Mouse (Mus musculus) kidney, postnatal 36 days (tissue): ENCODE results near the gene Dop1a.

Experiments used
- DNase-seq, 2 experiments: peaks; one replicate each; pipeline ENCODE4 v3.0.0; 2021 to 2022; ENCODE audit warnings: mixed read lengths in 2 of 2

Dop1a gene

DNA sequence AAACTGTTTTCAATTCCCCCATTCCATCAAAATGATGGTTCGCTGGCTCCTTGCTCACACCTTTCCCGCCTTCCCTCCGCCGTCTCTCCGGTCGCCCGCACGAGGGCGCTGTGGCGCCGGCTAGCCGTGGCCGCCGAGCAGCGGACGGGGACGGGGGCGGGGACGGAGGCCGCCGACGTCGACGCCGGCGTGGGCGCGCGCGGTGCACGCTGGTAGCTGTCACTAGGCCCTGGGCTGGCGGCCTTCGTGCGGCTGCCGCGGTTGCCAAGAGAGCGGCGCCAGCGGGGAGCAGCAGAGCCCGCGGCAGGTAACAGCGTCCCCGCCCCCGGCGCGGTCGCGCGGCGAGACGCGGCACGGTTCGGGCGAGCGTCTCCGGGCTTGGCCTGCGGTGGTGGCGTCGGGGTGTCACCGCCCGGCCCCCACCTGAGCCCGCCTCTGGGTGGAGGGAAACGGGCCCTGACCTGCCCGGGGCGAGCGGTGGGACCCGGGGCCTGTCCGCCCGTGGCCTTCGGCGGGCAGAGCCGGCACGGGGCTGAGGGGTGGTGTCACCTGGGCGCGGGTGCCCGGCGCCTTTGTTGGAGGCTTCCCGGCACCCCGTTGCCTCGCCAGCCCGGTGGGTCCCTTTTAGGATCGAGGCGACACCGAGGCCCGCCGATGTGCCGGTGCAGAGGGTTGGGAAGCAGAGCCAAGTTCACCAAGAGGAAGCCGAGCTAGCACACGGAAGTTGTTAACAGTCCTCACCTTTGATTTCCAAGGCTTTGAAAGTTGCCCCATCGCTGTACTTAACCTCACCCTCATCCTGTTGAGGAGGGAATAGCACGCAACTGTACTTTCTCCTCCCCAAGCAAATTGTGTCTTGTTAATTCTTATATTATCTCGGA, at the start of gene Dop1a:
TSS of gene Dop1a (plus strand) at position 165 of the 881 bp plus-strand sequence.
- DNase-seq = peak; percentile 90 to 96

DNA sequence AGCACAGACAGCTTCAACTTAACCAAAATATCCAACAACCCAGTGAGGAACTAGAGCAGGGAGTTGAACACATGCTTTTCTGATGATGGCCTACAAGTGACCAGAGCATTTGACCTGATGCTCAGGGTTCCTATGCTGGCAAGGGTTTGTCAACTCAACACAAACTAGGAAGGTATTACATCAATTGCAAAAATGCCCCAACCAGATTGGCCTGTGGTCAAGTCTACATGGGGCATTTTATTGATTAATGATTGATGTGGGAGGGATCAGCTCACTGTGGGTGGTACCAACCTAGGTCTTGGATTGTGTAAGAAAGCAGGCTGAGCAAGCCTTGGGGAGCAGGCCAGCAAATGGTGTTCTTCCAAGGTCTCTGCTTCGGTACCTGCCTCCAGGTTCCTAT, 49.0 kb upstream of the Dop1a start:
- DNase-seq = no peak

DNA sequence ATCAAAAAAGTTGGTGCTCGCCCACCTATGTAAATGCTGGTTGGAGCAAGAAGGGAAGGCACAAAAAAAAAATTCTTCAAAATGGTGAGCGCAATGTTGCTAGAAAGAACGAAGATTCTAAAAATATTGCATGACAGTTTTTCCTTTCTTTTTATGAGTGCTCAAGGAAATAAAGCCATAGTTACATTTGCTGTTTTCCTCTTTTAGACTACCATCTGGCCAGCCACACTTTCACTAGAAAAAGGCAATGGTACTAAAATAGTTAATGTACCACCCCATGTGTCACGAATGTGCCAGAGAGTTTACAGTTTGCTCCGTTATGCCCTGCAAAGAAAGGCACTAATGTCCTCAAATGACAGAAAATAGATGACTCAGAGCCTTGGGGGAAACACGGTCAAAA, 47.6 kb upstream of the Dop1a start:
- DNase-seq = no peak

DNA sequence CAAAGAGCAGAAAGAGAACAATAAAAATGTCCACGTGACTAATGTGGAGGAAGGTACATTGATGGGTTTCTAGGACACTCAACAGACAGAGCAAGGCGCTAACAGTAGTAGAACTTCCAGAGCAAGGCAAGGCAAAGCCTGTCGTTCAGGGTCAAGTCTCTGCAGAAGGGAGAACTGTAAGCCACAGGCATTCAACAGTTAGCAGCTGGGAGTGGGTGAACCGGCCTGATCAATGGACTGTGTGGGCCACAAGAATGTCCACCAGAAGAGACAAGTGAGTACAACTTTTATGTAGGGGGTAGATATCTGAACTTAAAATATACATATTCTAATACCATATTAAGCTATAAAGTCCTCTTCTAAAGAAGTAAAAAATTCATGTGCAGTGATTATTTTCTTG, 43.6 kb upstream of the Dop1a start:
- no peak for DNase-seq

DNA sequence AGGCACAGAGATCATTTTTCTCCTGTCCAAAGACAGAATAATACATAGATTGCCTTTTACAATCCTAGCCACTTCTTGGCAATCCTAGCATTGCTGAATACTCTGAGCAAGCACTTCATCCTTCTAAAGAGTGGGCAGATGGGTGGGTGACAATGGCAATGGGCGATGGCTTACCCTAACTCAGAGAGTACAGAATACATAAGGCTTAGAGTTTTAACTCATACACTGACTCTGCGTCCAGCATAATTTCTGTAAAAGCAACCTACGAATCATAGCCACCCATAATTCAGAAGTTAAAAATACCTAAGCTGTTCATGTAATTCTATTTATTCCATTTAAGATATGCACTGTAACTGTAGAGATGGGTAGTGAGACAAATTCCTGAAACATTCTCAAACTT, 31.4 kb upstream of the Dop1a start:
- DNase-seq = no peak

DNA sequence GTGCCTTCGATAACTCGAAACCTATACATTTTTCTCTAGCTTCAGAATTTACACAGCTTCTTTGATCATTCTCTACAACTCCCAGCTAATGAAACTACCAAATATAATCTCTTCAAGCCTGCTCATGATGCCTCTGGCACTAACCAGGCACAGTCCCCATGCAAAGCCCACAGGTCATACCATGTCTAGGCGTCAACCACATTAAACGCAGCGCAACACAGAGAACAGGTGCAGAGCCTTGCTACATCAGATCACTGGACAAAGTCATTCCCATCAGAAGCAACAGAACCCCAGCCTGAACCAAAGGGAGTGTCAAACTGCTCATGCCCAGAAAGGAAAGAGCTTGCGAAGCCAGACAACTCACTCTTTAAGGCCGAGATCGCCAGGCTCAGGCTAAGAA, 30.3 kb upstream of the Dop1a start:
- no peak for DNase-seq

DNA sequence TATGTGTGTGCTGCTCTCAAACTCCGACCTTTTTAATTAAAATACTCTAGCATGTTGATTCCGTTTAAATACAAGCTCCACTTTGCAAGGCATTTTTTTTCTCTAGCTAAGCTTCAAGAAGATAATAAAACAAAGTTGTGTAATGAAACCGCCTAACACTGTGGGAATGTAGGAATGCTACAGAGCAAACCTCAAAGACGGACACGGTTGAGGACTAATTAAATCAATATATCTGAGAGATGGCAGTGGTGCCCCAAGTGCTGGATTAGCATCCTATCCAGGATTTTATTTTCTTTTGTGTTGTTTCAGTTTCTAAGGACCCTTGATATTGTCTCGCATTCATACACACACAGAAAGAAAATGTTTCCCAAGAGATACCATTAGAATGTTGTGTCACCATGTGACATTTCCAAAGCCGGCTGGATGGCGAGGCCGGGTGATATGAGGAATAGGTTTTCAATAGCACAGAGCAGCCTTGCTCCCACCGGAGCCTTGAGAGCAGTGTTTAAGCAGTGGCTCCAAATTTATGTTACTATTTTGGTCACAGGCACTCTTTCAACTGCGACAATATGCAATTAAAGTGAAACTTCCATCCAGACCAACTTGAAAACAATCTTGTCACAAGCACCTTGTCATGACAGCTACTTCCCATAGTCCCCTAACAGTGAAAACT, 28.5 kb upstream of the Dop1a start:
- no peak for DNase-seq

DNA sequence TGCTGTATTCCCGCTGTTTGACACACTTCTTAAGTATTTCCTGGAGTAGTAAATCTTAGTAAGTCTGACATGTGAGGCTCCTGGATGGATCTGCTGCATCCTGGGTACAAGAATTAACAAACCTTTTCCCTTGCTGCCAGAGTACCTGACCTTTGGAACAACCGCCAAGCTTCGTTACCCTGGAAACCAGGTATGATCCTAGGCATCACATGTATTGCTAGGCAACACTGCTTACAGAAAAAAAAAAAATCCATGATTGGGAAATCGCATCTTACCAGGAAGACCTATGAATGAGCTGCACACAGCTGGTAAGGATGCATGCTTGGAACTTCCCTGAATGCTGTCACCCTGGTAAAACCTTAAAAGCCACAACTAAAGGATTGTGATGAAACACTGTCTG, 24.7 kb upstream of the Dop1a start:
- DNase-seq = no peak

DNA sequence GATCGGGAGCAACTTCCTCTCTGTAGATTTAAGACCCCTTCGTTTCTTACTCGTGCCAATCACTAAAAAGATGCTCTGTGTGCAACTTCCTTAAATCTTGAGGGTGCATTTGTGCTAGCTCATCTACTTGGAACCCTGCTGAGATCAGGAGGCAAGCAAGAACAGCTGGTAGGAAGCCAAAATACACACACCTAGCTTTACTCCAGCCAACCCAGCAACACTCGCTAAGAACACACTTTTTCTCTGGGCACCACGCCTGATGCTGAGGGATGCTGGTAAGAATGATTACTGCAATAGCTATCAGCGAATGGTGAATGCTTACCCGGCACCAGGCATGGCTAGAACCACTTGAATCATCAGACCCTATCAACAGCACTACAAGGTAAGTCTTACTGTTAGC, 20.1 kb upstream of the Dop1a start:
- no peak for DNase-seq

DNA sequence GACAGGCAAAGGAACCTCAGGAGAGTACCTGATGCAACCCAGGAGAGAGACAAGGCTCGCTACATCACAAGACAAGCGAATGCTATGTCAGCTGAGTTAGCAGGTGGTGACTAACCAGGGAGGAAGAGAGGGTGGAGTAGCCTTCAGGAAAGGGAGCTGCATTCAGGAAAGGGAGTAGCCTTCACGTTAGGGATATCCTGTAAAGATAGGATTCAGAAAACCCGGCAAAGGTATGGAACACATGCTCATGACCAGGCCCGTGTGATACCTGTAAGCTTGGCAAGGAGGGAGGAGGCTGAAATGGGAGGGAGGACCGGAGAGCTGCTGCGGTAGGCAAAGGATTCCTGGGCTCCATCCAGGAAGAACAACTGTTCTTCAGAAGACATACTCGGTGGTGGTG, 19.5 kb upstream of the Dop1a start:
- DNase-seq = no peak

DNA sequence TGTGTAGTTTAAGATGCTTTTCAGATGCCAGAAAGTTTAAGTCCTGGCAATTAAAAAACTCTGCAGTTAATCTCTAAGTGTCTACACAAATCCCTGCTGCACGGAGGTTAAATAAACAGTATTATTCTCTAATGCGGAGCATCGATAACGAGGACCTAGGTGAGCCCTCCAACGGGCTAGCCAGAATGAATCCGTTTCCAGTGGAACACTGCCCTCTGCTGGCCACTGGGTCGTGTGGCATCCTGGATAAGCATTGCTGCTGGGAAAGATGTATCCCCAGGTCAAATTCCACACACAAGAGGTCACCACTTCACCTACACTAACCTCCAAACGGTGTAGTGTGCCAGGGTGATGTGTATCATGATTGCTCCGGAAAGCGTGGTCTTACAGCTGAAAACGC, 17.4 kb upstream of the Dop1a start:
- DNase-seq = peak; percentile 73 to 89

DNA sequence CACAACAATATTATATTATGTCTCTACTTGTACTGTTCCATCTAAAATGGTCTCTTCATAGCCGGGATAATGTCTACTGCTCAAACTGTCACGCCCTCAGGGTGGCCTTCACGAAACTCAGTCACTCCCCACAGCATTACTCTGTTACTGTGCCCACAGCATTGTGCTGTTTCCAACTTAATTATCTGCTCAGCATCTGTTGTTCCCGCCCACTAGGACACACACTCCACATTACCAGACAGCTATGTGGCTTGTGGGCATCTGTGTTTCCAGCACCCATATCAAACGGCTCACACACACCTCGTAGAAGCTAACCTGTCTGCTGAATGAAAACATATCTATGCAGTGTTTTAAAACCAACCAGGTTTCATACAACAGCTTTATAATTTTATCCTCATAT, 15.9 kb upstream of the Dop1a start:
- no peak for DNase-seq

DNA sequence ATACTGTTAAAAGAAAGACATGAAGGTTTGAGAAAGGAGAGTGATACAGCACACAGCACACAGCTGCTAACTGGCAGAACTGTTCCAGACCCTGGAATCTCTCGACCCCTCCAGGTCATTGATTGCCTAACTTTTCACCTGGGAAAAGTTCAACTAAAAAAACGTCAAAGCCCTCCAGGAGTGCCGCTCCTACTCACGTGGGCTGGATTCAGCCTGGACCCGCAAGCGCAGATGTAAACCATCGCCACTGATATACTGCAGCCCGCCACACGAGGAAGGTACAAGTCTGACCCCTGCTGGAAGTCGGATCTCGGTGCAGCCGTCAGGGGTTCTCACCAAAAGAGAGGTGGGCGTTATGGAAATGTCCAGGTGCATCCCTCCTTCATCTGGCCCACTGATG, 15.3 kb upstream of the Dop1a start:
- peak; percentile 40 to 71 for DNase-seq

DNA sequence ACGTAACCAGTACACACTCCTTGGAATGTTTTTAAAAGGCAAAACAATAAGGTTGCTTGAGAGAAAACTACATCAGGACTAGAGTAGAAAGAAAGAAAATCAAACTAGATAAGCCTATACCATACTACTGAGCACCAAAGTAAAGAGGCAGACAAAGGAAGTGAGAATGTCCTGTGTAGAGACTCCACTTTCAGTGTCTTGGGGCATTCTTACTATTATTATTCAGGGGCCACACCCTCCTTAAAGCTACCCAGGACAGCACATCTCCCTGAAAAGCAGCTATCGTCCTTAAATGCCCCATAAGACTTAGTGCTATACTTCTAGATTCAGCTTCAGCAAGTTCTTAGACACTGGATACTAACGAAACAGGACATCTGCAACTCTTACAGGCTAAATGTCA, 13.3 kb upstream of the Dop1a start:
- no peak for DNase-seq

DNA sequence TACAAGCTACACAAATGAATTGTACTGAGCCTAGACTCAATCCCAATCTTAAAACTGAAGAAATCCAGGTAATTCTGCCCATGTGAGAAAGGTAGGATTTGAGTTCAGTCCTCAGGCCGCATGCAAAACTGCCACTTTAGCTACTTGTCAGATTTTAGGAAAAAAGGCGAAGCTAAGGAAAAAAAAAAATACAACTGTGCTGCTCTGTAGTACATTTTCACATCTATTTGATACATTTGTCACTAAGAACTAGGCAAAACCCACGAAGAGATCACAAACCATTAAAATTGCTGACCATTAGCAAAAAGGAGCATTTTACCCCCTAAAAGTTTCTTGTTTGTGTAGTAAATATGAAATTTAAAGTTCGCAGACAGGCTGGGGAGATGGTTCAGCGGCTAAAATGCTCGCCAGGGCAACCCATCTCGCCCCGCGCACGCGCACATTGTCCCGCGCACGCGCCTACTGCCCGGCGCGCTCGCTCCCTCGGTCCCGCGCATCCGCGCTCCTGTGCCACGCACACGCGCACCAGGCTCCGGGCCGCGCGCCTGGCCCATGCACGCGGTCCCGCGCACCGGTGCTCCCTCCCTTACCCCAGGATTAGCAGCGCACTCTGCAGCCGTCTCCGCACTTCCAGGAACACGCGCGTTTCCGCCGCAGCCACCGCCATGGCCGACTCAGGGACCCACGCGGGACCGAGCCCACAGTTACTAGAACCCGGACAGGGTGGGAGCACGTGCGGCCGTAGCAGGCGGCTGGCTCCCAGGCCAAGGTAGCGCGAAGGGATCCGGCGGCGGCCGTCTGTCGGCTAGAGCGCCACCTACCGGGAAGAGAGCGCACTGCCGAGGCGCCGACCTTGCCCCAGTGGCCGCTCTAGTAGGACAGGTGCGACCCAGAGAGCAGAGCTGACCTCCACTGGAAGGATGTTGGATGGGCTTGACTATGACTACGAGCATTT, 2.5 kb upstream of the Dop1a start, which contains the start of gene Ube2cbp:
TSS of gene Ube2cbp (minus strand) at position 800 of the 955 bp plus-strand sequence.
- peak; percentile 85 to 92 for DNase-seq

DNA sequence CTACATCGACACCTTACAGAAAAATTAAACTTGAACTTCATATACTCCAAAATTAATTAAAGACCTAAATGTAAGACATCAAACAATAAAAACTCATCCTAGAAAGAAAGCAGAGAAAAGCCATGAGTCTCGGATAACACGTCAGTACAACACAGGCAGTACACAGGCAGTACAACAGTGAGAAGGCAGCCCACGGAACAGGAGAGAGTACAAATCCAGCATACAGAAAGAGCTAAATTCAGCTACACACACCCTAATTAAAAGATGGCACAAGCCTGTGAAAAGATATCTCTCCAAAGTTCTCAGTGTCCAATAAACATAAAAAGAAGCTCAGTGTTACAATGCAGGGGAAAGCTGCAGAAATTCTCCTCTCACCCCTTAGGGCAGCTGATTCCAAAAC, 9.0 kb downstream of the Dop1a start:
- no peak for DNase-seq

DNA sequence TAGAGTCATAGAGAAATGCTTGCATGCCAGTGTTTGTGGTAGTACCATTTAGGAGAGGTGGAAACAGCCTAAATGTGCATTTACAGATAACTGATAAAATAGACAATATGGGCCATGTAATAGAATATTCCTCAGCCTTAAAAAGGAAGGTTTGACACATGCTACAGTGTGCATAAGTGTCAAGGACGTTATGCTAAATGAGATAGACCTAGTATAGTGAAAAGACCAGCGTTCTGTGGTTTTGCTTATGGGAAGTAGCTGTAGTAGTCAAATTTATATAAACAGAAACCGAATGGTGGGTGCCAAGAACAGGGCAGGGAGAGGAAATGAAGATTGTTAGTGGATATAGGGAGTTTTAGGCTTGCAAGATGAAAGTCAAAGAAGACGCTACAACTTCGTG, 9.8 kb downstream of the Dop1a start:
- DNase-seq = no peak

DNA sequence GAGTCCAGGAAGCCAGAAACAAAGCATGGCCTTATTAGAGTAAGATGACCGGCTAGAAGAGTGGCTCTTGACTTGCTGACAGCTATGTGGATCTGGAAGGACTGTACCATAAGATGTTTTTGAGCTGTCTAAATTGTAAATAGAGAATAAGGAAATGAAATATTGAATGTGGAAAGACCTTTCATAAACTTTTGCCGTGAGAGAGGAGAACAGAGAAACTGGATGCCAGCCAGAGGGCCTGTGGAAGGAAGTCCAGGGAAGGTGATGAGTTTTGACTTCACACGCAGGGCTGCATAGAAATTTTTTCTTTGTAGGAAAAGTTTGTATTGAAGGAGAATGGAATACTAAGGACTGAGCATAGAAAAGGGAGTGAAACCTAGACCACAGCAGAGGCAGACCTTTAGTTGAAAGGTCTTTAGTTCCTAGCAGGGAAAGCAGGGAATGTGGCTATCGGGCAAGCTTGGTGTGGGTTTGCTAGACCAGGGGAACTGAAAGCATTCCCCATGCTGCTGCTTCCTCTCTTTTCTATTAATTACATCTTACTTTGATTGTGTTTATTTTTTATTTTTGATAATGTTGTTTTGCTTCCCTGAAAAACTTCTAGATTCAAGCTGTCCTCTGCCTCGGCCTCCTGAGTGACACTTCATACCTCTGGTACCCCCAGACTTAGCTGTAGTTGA, 11.6 kb downstream of the Dop1a start:
- peak; percentile 8 to 49 for DNase-seq

DNA sequence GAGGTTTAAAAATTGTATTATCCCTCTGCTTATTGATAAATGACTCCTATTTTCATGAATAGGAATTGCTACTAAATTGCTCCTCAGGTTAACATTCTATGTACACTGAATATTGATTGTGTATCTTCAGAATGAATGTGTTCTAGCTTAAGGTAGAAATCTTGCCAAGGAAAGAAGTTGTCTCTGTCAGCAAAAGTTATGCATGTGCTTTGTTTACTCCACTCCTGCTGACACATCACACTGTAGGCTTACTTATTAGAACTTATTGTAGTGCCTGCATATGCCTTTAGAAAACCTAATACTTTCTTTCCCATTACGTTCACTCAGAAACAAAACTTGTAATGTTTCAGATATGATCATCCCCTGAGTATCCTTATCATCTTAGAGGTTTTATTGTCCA, 15.3 kb downstream of the Dop1a start:
- DNase-seq = peak in 1 of 2 experiments; percentile 44

DNA sequence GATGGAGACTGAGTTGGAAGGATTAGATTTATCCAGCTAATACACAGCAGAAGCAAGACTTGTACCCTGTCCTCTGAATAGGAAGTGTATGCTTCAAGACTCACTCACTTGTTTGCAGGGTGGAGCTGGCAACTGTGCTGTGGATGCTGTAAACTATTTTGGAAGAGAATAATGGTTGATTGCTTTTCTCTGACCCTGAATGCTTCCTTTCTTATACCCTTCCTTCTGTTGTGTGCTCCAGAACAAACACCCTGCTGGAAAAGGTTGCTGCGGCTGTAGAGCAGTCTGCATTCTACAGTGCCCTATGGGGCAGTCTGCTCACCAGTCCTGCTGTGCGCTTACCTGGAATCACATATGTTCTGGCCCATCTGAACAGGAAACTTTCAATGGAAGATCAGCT, 24.8 kb downstream of the Dop1a start:
- no peak for DNase-seq

DNA sequence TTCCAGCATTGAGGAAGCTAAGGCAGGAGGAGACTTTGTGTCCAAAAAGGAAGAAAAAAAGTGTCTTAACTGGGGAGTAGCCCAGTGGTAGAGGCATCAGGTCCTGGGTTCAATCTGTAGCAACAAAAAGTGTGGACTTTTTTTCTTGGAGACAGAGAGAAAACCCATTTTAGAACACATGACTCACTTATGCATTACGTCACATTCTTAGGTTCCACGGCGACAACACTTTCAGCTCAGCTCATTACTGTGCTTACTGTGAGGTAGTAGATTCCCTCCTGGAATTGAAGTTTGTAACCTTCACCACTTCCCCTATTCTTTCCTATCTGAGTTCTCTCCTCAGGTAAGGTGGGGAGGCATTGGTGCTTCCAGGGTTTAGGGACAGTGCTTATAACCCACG, 29.3 kb downstream of the Dop1a start:
- no peak for DNase-seq

DNA sequence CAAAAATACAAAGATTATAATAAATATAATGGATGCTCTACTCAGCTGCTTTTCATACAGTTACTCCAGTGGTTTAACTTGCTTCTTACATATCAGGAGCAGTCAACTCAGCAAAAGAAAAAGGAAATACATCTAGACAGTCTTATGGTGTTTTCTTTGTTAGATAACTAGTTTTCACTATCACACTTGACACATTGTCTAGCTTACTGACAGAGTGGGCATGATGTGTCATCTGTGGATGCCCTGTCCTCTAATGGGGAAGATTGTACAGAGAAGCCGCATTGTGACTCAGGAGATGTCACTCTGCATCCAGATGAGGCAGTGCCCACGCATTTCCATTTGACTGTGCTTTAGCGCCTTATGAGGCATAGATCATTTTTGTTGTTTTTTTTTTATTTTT, 32.1 kb downstream of the Dop1a start:
- no peak for DNase-seq

DNA sequence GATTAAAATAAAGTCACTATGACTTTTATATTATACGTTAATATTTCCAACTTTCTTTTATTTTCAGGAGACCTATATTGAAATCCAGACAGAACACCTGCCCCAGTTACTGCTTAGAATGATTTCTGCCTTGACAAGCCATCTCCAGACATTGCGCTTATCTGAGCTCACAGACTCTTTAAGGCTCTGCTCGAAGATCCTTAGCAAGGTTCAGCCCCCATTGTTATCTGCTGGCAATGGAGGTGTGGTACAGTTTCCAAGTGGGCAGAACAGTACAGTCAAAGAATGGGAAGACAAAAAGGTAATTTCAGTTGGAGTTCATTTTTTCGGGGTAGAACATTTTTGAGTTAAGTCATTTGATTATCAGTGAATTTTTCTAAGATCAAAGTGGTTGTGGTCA, 40.5 kb downstream of the Dop1a start:
- DNase-seq = no peak
